Mouse (Mus musculus) thymus, adult 2 months (tissue): ENCODE measurements around the gene Cfap298.

Experiments used
- CTCF ChIP-seq: fragments of 200-500 bp; IDR thresholded peaks from 2 replicates; pipeline ENCODE4 v1.5.1; 2012; ENCODE audit warnings: mild to moderate bottlenecking, control low read depth, low read length, moderate library complexity, borderline replicate concordance; ENCODE audit not compliant: control insufficient read depth, poor library complexity, insufficient read depth; ENCODE audit errors: extremely low read depth
- POLR2A ChIP-seq: fragments of 200-500 bp; IDR thresholded peaks from 2 replicates; pipeline ENCODE4 v1.6.1; 2012; ENCODE audit warnings: mild to moderate bottlenecking, low read length, control low read depth, moderate library complexity; ENCODE audit not compliant: control insufficient read depth, poor library complexity, insufficient read depth; ENCODE audit errors: extremely low read depth

DNA sequence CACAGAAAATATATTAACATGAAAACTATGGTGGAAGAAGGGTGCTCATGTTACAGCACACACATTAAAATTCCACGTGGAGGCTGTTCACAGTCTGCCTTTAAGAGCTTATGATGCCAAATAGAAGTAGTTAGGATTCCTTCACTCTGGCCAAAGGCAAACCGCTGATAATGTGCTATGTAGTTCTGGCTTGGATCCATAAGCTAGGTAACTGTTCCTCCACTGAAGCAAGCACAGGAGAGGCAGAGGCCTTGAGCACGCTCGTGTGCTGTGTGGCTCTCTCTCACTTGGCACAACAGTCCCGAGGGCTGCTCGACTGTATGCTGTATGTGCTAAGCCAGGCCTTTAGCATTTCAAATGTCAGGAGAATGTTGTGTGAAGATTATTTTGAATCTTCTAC lies 20.6 kb upstream of the Cfap298 start:
- TF ChIP-seq CTCF: no peak
- TF ChIP-seq POLR2A: no peak
